Mouse (Mus musculus) ES-CJ7 (cell line): ENCODE measurements around the gene Tsacc.
"Not testable (repeated sequence)": the region's sequence is repeated elsewhere in the genome, so short reads cannot be mapped to it uniquely, and the experiment has no call there.

Experiments used
- DNase-seq: peaks from one replicate; pipeline ENCODE4 v3.0.0; 2011; ENCODE audit warnings: low read depth, low spot score

The Tsacc gene

DNA sequence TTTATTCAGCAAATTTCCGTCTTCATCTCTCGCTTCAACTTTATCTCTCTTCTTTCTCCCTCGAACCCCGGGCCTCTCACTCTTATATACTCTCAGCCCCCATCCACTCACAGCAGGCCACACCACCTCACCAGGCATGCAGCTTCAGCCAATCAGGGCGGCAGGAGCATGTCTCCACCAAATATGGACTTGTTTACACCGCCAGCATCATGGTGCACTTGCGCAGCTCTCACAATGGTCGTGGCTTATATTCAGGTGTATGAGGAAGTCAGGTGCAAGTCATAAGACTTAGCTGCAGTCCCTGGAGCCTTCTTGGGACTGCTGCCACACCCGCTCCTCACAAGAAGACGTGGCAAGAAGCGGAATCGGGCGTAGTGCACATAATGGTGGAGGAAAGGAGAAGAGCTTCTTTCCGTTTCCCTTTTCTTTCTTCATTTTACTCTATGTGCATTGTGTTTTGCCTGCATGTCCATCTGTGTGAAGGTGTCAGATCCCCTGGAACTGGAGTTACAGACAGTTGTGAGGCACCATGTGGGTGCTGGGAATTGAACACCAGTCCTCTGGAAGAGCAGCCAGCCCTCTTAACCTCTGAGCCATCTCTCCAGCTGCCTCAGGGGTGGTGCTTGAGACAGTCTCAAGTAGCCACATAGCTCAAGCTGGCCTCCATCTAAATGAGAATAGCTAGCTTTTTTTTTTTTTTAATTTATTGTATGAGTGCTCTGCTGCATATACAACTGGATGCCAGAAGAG, 11.8 kb downstream of the Tsacc start:
- DNase-seq = peak; percentile 55

- DNase-seq = peak; percentile 96
Observed at GRCm38 (mm10) chr3:88281141-88281916, 15.5 kb downstream of the Tsacc start.

DNA sequence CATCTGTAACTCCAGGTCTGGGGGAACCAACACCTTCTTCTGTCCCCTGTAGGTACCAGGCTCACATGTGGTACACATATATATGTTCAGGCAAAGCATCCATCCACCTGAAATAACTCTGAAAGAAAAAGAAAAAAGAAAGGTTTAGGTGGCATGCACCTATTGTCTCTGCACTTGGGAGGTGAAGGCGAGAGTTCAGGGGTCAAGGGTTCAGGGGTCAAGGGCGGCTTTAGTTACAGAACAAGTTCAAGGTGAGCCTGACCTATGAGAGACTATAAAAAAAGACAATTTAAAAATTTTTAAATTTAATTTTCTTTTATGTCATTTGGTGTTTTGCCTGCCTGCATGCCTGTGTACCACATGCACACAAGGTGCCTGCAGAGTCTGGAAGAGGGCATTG, 16.8 kb downstream of the Tsacc start:
- peak; percentile 67 for DNase-seq

- peak; percentile 95 for DNase-seq
Observed at GRCm38 (mm10) chr3:88276529-88277143, 20.2 kb downstream of the Tsacc start.

GRCm38 (mm10) chr3:88276121-88276520, 20.7 kb downstream of the Tsacc start:
- DNase-seq = no peak

DNA sequence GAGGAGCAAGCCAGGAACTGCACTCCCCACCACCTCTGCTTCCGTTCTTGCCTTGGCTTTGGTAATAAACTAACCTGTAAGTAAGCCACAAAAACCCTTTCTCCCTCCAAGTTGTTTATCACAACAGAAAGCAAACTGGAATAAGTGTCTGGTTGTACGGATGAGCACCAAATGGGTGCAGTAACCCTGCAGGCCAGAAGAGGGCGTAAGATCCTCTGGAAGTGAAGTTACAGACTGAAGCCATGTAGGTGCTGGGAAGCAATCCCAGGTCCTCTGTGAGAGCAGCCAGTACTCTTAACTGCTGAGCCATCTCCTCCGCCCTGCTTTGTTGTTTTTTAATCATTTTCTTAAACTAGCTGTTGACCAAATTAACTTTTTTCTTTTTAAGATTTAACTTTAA, 22.8 kb downstream of the Tsacc start:
- peak; percentile 75 for DNase-seq

DNA sequence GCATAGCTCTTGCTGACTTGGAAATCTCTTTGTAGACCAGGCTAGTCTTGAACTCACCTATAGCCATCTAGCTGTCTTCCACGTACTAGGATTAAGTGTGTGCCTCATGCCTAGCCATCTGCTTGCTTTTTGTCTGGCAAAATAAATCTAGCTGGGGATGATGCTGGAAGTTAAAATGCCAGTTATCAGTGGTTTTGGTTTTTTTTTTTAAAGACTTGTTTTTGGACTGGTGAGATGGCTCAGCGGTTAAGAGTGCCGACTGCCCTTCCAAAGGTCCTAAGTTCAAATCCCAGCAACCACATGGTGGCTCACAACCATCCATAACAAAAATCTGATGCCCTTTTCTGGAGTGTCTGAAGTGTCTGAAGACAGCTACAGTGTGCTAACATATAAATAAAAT, 24.9 kb downstream of the Tsacc start:
- no peak for DNase-seq

GRCm38 (mm10) chr3:88271298-88271697, 25.5 kb downstream of the Tsacc start:
- not testable (repeated sequence) for DNase-seq

DNA sequence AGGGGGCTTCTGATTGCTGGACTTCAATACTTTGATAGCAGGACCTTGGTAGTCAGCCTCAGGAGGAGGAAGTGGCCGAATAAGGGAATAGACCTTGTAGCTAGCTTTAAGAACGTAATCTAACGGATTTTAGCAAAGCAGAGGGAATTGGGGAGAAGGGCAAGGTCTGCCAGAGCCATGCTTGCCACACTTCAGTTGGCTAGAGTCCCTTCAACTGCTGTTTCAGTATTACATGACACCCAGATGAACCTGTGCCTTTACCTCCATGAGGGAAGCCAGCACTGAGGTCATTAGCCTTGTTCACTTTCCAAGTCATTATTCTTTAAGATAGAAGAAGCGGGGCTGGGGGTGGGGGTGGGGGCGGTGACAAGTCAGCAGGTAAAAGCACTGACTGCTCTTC, 27.8 kb downstream of the Tsacc start:
- DNase-seq = no peak

DNA sequence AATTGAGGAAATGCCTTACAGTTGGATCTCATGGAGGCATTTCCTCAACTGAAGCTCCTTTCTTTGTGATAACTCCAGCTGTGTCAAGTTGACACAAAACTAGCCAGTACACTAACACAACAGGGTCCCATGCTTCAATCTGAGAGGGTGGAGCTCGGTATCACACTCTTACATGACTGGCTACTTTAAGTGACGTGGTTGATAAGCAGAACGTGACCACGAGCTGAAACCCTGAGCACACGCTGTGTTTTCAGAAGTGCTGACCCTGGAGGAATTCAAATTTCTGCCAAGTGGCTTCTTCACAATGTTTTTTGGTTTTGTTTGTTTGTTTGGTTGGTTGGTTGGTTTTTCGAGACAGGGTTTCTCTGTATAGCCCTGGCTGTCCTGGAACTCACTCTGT, 28.8 kb downstream of the Tsacc start:
- not testable (repeated sequence) for DNase-seq

DNA sequence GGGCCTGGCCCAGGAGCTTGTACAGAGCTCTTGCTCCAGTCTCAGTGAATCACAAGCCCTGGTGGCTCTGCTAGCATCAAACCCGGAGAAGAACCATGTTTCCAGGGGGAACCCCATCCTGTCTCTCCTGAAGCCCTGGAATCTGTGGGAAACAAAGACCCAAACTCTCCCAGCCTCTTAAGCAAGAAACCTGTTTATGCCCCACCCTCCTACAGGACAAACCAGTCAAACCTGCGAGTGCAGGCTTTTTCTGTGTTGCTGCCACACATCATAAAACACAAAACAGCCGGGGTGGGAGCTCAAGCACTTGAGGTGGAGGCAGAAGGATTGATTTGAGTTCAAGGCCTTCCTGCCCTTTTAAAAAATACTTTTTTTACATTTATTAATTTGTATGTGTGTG, 34.5 kb downstream of the Tsacc start:
- no peak for DNase-seq

GRCm38 (mm10) chr3:88256382-88256781, 40.4 kb downstream of the Tsacc start:
- no peak for DNase-seq

DNA sequence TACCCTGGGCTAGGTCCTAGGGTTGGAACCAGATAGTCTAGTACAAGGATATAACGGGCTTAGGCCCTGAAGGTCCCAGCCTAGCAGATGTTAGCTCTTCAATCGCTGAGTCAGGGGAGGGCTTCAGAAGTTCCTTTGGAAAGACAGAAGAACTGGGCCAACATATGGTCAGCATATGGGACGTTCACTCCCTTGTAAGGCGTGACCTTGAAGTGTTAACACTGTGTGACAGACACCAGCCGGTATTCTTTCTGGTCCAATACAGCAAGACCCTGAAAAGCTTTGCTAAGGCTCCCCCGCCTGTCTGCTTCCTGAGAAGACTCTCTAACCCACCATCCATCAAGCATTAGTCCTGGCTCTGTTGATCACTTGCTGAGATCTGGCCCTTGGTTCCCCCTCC, 40.8 kb downstream of the Tsacc start:
- no peak for DNase-seq

GRCm38 (mm10) chr3:88254268-88254926, 42.4 kb downstream of the Tsacc start, which contains the start of gene Rhbg:
Rhbg (minus strand) TSS chr3:88254709.
- DNase-seq = no peak

DNA sequence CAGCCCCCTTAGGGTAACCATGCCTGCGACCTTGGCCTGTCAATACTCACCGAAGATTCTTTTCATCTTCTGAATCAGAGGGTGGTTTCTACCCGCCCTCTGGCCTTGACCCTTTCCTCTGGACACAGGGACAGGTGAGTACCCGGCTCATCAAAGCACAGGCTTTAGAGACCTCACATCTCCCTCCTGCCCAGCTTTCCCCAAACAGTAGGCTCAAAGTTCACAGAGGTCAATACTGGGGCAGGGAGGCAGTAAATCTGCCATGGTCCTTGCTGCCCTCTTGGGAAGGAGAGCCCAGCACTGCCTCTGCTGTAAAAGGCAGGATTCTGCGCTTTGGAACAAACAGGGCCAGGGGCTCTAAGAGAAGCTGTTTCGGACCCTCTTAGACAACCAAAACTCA, 44.1 kb downstream of the Tsacc start:
- DNase-seq = no peak

GRCm38 (mm10) chr3:88248406-88248805, 48.4 kb downstream of the Tsacc start:
- DNase-seq = no peak

- peak; percentile 72 for DNase-seq
Observed at GRCm38 (mm10) chr3:88247666-88248065, 49.1 kb downstream of the Tsacc start.

DNA sequence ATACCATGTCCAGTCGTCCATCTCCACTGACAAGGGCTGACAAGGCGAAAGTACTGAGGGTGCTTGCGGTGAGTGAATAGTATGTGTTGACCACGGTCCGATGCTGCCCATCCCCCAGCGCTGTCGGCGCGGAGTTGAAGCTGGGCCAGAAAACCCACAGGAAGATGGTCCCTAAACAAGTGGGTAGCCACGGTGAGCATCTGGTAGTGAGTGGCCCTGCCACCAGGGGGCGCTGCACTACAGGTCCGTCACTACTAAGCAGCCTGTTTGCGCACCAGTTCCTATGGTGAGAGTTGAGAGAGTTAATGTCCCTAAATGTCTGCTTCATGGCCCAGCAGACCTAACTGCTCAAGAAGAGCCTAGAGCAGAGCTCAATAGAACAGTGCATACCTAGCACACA, 51.0 kb downstream of the Tsacc start:
- peak; percentile 90 for DNase-seq

- DNase-seq = peak; percentile 53
Observed at GRCm38 (mm10) chr3:88244071-88244470, 52.7 kb downstream of the Tsacc start.

GRCm38 (mm10) chr3:88242531-88242930, 54.3 kb downstream of the Tsacc start:
- DNase-seq = peak; percentile 74

- no peak for DNase-seq
Observed at GRCm38 (mm10) chr3:88241045-88241786, 55.6 kb downstream of the Tsacc start.
